Mouse (Mus musculus): Measurements from ENCODE around the gene Pcbp3. TPM values are rescaled to one million over a fixed set of nuclear protein-coding genes. Genes with fewer than 3 reads are reported as not detected.

Pcbp3 gene
- total RNA-seq, 1 experiment from 2014 or later = 14.0 TPM

- no peak for ATAC-seq (replicated peaks; ENCODE audit: low read depth, poor library complexity, severe bottlenecking)
Measured at GRCm38 (mm10) chr10:76931794-76932193, 29.9 kb downstream of the Pcbp3 start.

- ATAC-seq (replicated peaks; ENCODE audit: low read depth, poor library complexity, severe bottlenecking) = no peak
Measured at GRCm38 (mm10) chr10:76931122-76931521, 30.6 kb downstream of the Pcbp3 start.

GRCm38 (mm10) chr10:76924441-76924840 lies 37.2 kb downstream of the Pcbp3 start:
- no peak for ATAC-seq (replicated peaks; ENCODE audit: low read depth, poor library complexity, severe bottlenecking)

- no peak for ATAC-seq (replicated peaks; ENCODE audit: low read depth, poor library complexity, severe bottlenecking)
Measured at GRCm38 (mm10) chr10:76918086-76918485, 43.6 kb downstream of the Pcbp3 start.

- ATAC-seq (replicated peaks; ENCODE audit: low read depth, poor library complexity, severe bottlenecking) = peak; percentile 88
Measured at GRCm38 (mm10) chr10:76906434-76906833, 55.3 kb downstream of the Pcbp3 start.

GRCm38 (mm10) chr10:76905935-76906341 lies 55.7 kb downstream of the Pcbp3 start:
- ATAC-seq (replicated peaks; ENCODE audit: low read depth, poor library complexity, severe bottlenecking) = 0 out of 2 replicates have a peak, but pooled peaks have one; percentile 19

- ATAC-seq (replicated peaks; ENCODE audit: low read depth, poor library complexity, severe bottlenecking) = no peak
Measured at GRCm38 (mm10) chr10:76903694-76904093, 58.0 kb downstream of the Pcbp3 start.

GRCm38 (mm10) chr10:76903099-76903498 lies 58.6 kb downstream of the Pcbp3 start:
- ATAC-seq (replicated peaks; ENCODE audit: low read depth, poor library complexity, severe bottlenecking) = no peak

GRCm38 (mm10) chr10:76902588-76902987 lies 59.1 kb downstream of the Pcbp3 start:
- ATAC-seq (replicated peaks; ENCODE audit: low read depth, poor library complexity, severe bottlenecking) = no peak

- no peak for ATAC-seq (replicated peaks; ENCODE audit: low read depth, poor library complexity, severe bottlenecking)
Measured at GRCm38 (mm10) chr10:76898428-76898827, 63.3 kb downstream of the Pcbp3 start.

GRCm38 (mm10) chr10:76891456-76891855 lies 70.2 kb downstream of the Pcbp3 start:
- ATAC-seq (replicated peaks; ENCODE audit: low read depth, poor library complexity, severe bottlenecking) = no peak

- no peak for ATAC-seq (replicated peaks; ENCODE audit: low read depth, poor library complexity, severe bottlenecking)
Measured at GRCm38 (mm10) chr10:76883442-76884244, 78.0 kb downstream of the Pcbp3 start.

- no peak for ATAC-seq (replicated peaks; ENCODE audit: low read depth, poor library complexity, severe bottlenecking)
Measured at GRCm38 (mm10) chr10:76882644-76883441, 78.8 kb downstream of the Pcbp3 start.

GRCm38 (mm10) chr10:76881900-76882299 lies 79.8 kb downstream of the Pcbp3 start:
- ATAC-seq (replicated peaks; ENCODE audit: low read depth, poor library complexity, severe bottlenecking) = no peak

- ATAC-seq (replicated peaks; ENCODE audit: low read depth, poor library complexity, severe bottlenecking) = no peak
Measured at GRCm38 (mm10) chr10:76875310-76875709, 86.4 kb downstream of the Pcbp3 start.

GRCm38 (mm10) chr10:76874879-76875278 lies 86.8 kb downstream of the Pcbp3 start:
- no peak for ATAC-seq (replicated peaks; ENCODE audit: low read depth, poor library complexity, severe bottlenecking)

GRCm38 (mm10) chr10:76874398-76874797 lies 87.3 kb downstream of the Pcbp3 start:
- ATAC-seq (replicated peaks; ENCODE audit: low read depth, poor library complexity, severe bottlenecking) = no peak

GRCm38 (mm10) chr10:76873948-76874347 lies 87.7 kb downstream of the Pcbp3 start:
- ATAC-seq (replicated peaks; ENCODE audit: low read depth, poor library complexity, severe bottlenecking) = no peak

GRCm38 (mm10) chr10:76872736-76873135 lies 89.0 kb downstream of the Pcbp3 start:
- ATAC-seq (replicated peaks; ENCODE audit: low read depth, poor library complexity, severe bottlenecking) = no peak

- no peak for ATAC-seq (replicated peaks; ENCODE audit: low read depth, poor library complexity, severe bottlenecking)
Measured at GRCm38 (mm10) chr10:76865936-76866335, 95.8 kb downstream of the Pcbp3 start.

GRCm38 (mm10) chr10:76860998-76861397 lies 100.7 kb downstream of the Pcbp3 start:
- ATAC-seq (replicated peaks; ENCODE audit: low read depth, poor library complexity, severe bottlenecking) = no peak

Data from common myeloid progenitor, adult 5-6 weeks (primary cell).